Mouse (Mus musculus): Measurements from ENCODE around the gene Cacng8. TPM values are rescaled to one million over a fixed set of nuclear protein-coding genes. Genes with fewer than 3 reads are reported as not detected.

Cacng8 gene
- total and polyA plus RNA-seq, 3 experiments = not detected

DNA sequence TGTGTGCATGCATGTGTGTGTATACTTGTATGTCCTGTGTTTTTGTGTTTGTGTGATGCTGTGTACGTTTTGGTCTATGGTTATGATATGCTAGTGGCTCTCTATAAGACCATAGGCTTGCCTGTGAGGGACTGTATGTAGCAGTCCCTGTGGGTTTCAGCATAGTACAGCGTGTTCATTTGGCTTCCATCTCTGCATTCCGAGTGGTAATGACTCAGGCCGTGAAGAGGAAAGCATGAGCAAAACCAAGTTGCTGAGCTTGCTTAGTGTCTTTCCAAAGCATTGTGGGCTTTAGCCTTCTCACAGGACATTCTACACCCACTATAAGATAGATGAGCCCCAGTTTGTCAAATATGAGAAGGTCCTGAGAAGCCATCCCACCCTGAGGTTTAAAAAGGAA lies 72.8 kb downstream of the Cacng8 start:
- intact Hi-C loops (cut with DNase I) = no loop called here
- H3K9ac ChIP-seq (ENCODE audit: low read depth, low read length) = no peak overlapping the region
- no peaks in the 10 kb centered on the region for H3K4me1 ChIP-seq (ENCODE audit: control insufficient read depth, insufficient read depth, low read length)
- no peak overlapping the region for H3K27ac ChIP-seq
- TF ChIP-seq CTCF (IDR thresholded peaks at IDR 0.05) (no peak), EP300 (IDR thresholded peaks at IDR 0.05; ENCODE audit: insufficient read depth, low read depth, low read length) (no peak), POLR2A (IDR thresholded peaks at IDR 0.05; ENCODE audit: insufficient read depth, low read depth, low read length) (no peak)
- no peaks in the 10 kb centered on the region for H3K79me2 ChIP-seq (replicated peaks; ENCODE audit: control insufficient read depth, insufficient read depth, low read length)
- no peak for DNase-seq
- no peaks in the 10 kb centered on the region for H3K27me3 ChIP-seq (ENCODE audit: control insufficient read depth, insufficient read depth, low read length)
- no peak overlapping the region for H3K4me3 ChIP-seq
- no peaks in the 10 kb centered on the region for H3K36me3 ChIP-seq (ENCODE audit: control insufficient read depth, insufficient read depth, low read length)
- WGBS = 65% methylated on average over 4 of the region's 4 CpGs

Small RNA genes lying within 50 kb of the gene (microRNA-seq; reads per million reads assigned to microRNA genes)
- gene Gm23450 = 4.2 to 6.2 reads per million in 2 experiments

Other genes starting within 250 kb of the Cacng8 start
- not detected for gene AU018091, start 221.5 kb upstream of the Cacng8 start, total RNA-seq (2021)
- not detected in 2 replicates for gene AU018091, start 221.5 kb upstream of the Cacng8 start, polyA plus RNA-seq (2012; rRNA removed)
- under 1 TPM in 1 of 2 experiments, not detected in 1; 0.13 TPM for gene Nlrp12, start 140.9 kb upstream of the Cacng8 start, total RNA-seq (2021)
- gene Nlrp12, start 140.9 kb upstream of the Cacng8 start, polyA plus RNA-seq (2012; rRNA removed) = 0.14 TPM in 1 of 2 replicates, not detected in the other
- 100 to 1,000 TPM; 131 to 139 TPM for gene Myadm, start 101.6 kb upstream of the Cacng8 start, total RNA-seq (2021)
- 397 and 685 TPM in 2 replicates for gene Myadm, start 101.6 kb upstream of the Cacng8 start, polyA plus RNA-seq (2012; rRNA removed)
- 1 to 10 TPM in 1 of 2 experiments, under 1 TPM in 1; 0.89 to 3.0 TPM for gene Prkcg, start 101.5 kb upstream of the Cacng8 start, total RNA-seq (2021)
- gene Prkcg, start 101.5 kb upstream of the Cacng8 start, polyA plus RNA-seq (2012; rRNA removed) = 4.5 and 4.7 TPM in 2 replicates
- 1 to 10 TPM; 4.3 to 5.4 TPM for gene Cacng7, start 57.7 kb upstream of the Cacng8 start, total RNA-seq (2021)
- gene Cacng7, start 57.7 kb upstream of the Cacng8 start, polyA plus RNA-seq (2012; rRNA removed) = 6.7 and 7.7 TPM in 2 replicates
- gene Cacng6, start 33.5 kb downstream of the Cacng8 start, total RNA-seq (2021) = 1 to 10 TPM; 1.9 to 2.5 TPM
- 0.78 and 3.3 TPM in 2 replicates for gene Cacng6, start 33.5 kb downstream of the Cacng8 start, polyA plus RNA-seq (2012; rRNA removed)
- not detected for gene Tarm1, start 111.9 kb downstream of the Cacng8 start, total RNA-seq (2021)
- gene Tarm1, start 111.9 kb downstream of the Cacng8 start, polyA plus RNA-seq (2012; rRNA removed) = 0.16 and 0.20 TPM in 2 replicates
- gene Oscar, start 225.5 kb downstream of the Cacng8 start, total RNA-seq (2021) = under 1 TPM in 1 of 2 experiments, not detected in 1; 0.21 TPM
- gene Oscar, start 225.5 kb downstream of the Cacng8 start, polyA plus RNA-seq (2012; rRNA removed) = 0.45 and 0.91 TPM in 2 replicates
- gene Ndufa3, start 226.7 kb downstream of the Cacng8 start, total RNA-seq (2021) = 1,000 to 10,000 TPM; 1,765 to 2,117 TPM
- 956 and 1,299 TPM in 2 replicates for gene Ndufa3, start 226.7 kb downstream of the Cacng8 start, polyA plus RNA-seq (2012; rRNA removed)
- gene Tfpt, start 239.2 kb downstream of the Cacng8 start, total RNA-seq (2021) = 10 to 100 TPM; 16.9 to 21.1 TPM
- gene Tfpt, start 239.2 kb downstream of the Cacng8 start, polyA plus RNA-seq (2012; rRNA removed) = 8.0 and 8.8 TPM in 2 replicates
- gene Prpf31, start 239.3 kb downstream of the Cacng8 start, total RNA-seq (2021) = 10 to 100 TPM; 24.1 to 24.4 TPM
- 21.5 and 30.3 TPM in 2 replicates for gene Prpf31, start 239.3 kb downstream of the Cacng8 start, polyA plus RNA-seq (2012; rRNA removed)